Mouse (Mus musculus): ENCODE measurements around the gene Rin2. TPM values are rescaled to one million over a fixed set of nuclear protein-coding genes. Genes with fewer than 3 reads are reported as not detected.

Gene Rin2
- total RNA-seq, 2 experiments from 2014 or later: 23.5 to 26.6 TPM

DNA sequence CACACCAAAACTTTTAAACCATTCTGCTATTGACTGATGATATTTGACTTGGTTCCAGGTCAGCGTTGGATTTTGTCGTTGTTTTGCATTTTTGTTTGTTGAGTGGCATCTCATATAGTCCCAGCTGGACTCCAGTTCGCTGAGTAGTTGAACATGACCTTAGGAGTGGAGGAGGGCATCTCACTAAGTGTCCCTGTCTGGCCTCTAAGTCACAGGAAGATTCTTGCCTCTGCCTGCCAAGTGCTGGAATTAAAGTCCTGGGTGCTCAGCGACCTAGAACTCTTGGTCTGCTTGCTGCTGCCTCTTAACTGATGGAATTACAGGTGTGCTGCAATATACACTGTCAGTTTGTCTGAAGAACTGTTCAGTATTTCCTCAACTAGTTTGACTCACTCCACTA is 154.2 kb downstream of the Rin2 start:
- no peak for DNase-seq

GRCm38 (mm10) chr2:145830417-145830816 is 155.4 kb downstream of the Rin2 start:
- DNase-seq: no peak

GRCm38 (mm10) chr2:145831949-145832835 is 157.2 kb downstream of the Rin2 start:
- DNase-seq: peak; percentile 19

- no peak for DNase-seq
These were observed 157.8 kb downstream of the Rin2 start for GRCm38 (mm10) chr2:145832836-145833221.

DNA sequence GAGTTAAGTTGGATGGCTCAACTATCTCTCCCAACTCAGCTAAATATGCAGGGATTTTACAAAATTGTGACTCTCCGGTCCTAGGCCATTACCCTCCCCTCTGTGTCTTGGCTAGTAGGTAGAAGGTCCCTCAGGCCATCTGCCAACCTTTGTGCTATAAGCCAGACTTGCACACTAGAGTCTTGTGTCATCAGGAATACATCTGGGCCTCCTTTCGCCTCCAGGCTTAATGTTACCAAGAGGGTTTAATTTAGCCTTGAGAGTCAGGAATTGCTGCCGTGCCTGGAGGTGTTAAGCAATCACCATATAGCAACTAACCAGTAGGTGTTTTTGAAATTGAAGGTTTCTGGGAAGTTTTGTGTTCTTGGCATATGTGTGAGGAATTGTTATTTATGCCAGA is 158.3 kb downstream of the Rin2 start:
- DNase-seq: no peak

GRCm38 (mm10) chr2:145835920-145836319 is 160.9 kb downstream of the Rin2 start:
- no peak for DNase-seq

GRCm38 (mm10) chr2:145838675-145839074 is 163.7 kb downstream of the Rin2 start:
- DNase-seq: no peak

GRCm38 (mm10) chr2:145839565-145840315 is 164.7 kb downstream of the Rin2 start:
- no peak for DNase-seq

GRCm38 (mm10) chr2:145840320-145840719 is 165.3 kb downstream of the Rin2 start:
- DNase-seq: no peak

DNA sequence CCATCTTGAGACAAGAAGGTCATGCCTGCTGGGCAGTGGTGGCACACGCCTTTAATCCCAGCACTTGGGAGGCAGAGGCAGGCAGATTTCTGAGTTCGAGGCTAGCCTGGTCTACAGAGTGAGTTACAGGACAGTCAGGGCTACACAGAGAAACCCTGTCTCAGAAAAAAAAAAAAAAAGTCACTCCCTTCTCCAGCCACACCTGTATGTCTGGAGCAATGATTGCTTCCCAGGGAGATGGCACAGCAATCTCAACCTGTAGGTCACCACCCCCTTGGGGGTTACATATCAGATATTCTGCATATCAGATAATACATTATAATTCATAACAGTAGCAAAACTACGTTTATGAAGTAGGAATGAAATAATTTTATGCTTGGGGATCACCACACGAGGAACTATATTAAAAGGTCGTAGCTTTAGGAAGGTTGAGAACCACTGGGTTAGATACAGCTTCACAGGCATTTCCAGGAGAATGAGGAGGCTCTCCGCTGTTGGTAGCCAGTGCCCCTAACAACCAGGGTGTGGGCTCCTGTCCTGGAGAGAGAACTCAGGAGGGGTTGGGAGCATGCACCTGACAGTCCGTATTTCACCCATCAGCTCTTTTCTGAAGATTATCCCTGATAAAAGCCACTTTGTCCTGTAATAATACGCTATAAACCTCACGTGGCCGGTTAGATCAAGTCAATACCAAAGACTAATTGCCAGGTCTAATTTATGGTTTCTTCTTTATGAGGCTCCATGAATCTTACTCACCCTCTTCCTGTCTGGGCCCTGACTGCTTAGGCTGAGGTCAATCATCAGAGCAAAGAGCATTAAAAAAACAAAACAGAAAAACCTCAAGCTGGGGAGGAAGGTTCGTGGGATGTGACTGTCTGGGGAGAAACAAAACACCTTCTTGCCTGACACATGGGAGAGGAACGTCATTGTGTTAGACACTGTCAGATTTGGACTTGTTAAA is 166.2 kb downstream of the Rin2 start:
- no peak for DNase-seq

- no peak for DNase-seq
These were observed 168.3 kb downstream of the Rin2 start for GRCm38 (mm10) chr2:145843322-145843721.

DNA sequence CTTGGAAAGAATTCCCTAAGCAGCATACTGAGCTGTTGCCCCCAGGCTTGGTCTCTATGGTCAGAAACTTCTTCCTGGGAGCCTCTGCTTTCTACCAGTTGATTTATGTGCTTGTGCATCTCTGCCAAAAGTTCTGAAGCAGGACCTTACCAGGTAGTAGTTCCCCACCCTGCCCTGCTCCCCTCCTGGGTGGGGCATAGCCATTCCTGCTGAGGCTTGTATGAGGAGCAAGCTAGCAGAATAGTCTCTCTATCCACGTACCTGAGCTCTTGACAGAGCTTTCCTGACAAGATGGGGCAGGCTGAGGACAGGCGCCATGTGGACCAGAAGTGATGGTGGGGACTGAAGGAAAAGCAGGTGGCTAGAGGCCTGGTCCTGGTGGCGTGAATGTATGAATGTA is 171.6 kb downstream of the Rin2 start:
- no peak for DNase-seq

- no peak for DNase-seq
These were observed 174.3 kb downstream of the Rin2 start for GRCm38 (mm10) chr2:145849170-145849905.

DNA sequence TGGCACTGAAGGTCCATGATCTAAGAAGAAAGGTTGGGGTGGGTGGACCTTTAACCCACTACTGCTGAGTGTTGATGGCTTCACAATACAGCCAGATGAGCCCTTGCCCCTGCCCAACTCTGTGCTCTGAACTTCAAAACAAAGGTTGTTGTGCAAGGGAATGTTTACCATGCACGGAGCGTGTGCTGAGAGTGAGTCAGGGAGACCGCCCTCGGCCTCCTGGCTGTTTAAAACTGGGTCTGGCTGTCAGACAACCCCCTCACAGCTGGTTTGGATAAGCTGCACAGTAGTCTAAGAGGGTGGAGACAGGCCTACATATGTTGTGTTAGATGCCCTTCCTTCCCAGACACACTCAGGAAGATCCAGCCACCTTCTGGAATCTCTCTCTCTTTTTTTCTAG is 175.8 kb downstream of the Rin2 start:
- DNase-seq: no peak

- no peak for DNase-seq
These were observed 180.8 kb downstream of the Rin2 start for GRCm38 (mm10) chr2:145855831-145856230.

- peak; percentile 37 for DNase-seq
These were observed 182.8 kb downstream of the Rin2 start for GRCm38 (mm10) chr2:145857864-145858263.

DNA sequence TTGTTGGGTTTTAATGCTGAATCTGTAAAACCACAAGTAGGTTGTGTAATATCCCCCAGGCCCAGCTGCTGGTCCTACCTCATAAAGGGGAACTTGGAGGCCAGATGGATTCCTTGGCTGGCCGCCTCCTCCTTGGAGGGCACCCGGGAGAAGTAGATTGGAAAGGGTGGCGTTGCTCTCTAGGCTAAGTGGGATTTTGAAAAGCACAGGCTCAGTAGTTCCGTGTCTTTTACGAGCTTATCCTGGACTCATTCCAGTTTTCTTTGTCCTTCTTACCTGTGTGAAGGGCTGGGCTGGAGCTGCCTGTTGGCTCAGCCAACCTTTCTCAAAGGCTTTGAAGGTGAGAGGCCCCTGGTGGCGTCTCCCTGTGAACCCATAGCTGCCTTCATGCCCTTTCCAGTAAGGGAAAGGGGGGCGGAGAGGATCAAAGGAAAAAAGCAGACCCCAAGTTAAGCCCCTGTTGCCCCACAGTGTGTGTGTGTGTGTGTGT is 184.5 kb downstream of the Rin2 start:
- DNase-seq: peak; percentile 57

DNA sequence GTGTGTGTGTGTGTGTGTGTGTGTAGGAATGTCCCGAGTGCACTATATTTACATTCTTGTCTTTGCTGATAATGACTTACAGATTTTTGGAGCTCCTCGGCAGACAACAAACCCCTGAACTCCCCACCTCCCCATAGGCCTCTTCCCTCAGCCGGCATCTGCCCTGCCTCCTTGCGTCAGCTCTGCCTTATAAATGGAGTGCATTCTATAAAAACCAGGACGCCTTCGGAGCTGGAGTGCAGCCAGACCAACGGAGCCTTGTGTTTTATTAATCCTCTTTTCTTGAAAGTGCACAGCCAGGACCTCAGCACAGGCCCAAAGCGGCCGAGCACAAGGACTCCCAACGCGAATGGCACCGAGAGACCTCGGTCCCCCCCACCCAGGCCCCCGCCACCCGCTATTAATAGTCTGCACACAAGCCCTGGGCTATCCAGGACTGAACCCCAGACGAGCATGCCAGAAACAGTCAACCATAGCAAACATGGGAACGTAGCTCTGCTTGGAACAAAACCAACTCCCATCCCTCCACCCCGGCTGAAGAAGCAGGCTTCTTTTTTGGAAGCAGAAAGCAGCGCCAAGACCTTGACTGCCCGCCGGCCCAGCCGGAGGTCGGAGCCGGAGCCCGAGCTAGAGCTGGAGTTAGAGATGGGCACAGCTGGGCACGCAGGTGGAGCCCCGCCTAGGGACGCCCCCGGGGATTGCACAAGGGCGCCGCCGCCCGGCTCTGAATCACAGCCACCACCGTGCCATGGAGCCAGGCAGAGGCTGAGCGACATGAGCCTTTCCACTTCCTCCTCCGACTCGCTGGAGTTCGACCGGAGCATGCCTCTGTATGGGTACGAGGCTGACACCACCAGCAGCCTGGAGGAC is 185.2 kb downstream of the Rin2 start:
- peak; percentile 80 for DNase-seq

DNA sequence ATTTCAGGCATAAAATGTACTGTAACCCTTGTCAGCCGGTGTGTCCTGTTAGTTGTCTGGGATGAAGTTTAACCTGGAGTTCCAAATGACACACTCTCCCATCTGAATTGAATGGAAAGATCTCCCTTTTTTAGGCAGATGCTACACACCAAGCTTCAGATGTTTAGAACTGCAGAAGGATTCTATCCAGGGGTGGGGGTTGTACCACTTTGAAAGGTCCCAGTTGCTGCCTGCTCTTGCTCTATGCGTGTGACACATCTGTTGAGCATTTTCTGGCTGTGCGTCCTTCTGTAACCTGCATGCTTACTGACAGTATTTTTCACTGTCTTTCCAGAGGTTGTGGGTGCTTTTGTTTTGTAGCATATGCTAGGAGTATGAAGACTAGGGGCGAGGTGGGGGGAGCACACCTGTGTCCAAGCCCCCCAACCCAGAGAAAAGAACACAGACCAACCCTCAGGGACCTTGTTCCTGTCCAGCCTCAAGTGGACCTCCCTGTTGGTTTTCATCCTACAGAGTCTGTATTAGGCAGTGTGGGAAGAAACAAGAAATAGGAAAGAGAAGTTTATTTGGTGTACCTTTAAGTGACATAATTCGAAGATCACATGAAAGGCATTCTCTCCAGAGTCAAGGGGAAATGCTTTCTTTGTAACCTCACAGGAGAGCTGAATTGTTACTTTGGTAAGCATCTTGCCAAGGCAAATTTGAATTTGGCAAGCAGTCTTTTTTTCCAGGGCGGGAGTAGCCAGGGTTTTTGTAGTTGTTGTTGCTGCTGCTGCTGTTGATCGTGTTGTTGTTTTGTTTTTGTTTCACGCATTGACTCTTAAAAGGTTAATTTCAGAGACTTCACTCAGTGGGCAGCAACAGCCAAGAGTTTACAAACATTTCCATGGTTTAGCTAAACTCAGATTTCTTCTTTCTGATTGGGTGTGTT is 186.4 kb downstream of the Rin2 start:
- DNase-seq: no peak
